Mouse (Mus musculus) liver, embryonic 14.5 days (tissue): ENCODE results near the gene Nrxn1.

Source experiments
- CTCF ChIP-seq: IDR thresholded peaks from 2 replicates; pipeline ENCODE4 v1.5.1; 2016; ENCODE audit warnings: antibody characterized with exemption, low read depth, control low read depth
- EP300 ChIP-seq: IDR thresholded peaks from 2 replicates; pipeline ENCODE4 v1.6.1; 2016; ENCODE audit warnings: antibody characterized with exemption, low read depth

DNA sequence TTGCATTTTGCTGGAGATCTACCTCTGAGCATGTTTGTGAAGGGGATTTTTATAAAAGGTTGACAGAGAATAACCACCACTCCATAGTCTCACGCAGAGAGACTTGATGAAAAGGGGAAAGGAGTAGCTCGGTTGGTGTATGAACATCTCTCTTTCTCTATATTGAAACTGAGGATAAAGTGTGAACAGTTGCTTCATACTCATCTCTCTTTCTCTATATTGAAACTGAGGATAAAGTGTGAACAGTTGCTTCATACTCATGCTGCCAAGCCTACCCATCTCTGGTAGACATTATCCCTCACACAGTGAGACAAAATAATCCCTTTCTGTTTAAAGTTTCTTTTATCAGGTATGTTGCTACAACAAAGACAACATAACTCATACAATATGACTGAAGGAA, 854.4 kb downstream of the Nrxn1 start:
- no peak for TF ChIP-seq CTCF
- no peak for TF ChIP-seq EP300
